Mouse (Mus musculus) small intestine, adult 2 months (tissue): ENCODE results near the gene Cbr1. TPM values are rescaled to one million over a fixed set of nuclear protein-coding genes. Genes with fewer than 3 reads are reported as not detected.

ENCODE experiments used
- H3K27ac ChIP-seq: fragments of 200-500 bp; 2 replicates; pipeline ENCODE4 v1.5.1; 2012; ENCODE audit warnings: low read depth, low read length, control low read depth, inconsistent platforms; ENCODE audit not compliant: insufficient read depth
- H3K27me3 ChIP-seq: fragments of 200-500 bp; 2 replicates; pipeline ENCODE4 v1.6.1; 2012; ENCODE audit warnings: mild to moderate bottlenecking, moderate library complexity, low read length, inconsistent platforms; ENCODE audit not compliant: control insufficient read depth, insufficient read depth
- H3K36me3 ChIP-seq: fragments of 200-500 bp; 2 replicates; pipeline ENCODE4 v1.6.1; 2012; ENCODE audit warnings: mild to moderate bottlenecking, low read length, control low read depth, inconsistent platforms; ENCODE audit not compliant: control insufficient read depth, insufficient read depth
- H3K4me1 ChIP-seq: fragments of 200-500 bp; 2 replicates; pipeline ENCODE4 v1.6.1; 2012; ENCODE audit warnings: low read length, inconsistent platforms, mixed read lengths; ENCODE audit not compliant: control insufficient read depth, insufficient read depth, insufficient read length
- H3K4me3 ChIP-seq: fragments of 200-500 bp; 2 replicates; pipeline ENCODE4 v1.5.1; 2012; ENCODE audit warnings: low read depth, mild to moderate bottlenecking, control low read depth, inconsistent platforms, low read length, moderate library complexity
- CTCF ChIP-seq: fragments of 200-500 bp; IDR thresholded peaks from 2 replicates; pipeline ENCODE4 v1.5.1; 2012; ENCODE audit warnings: low read depth, mild to moderate bottlenecking, control low read depth, inconsistent platforms, low read length, moderate library complexity, mixed read lengths; ENCODE audit not compliant: insufficient replicate concordance, insufficient read length; ENCODE audit errors: extremely low read depth
- POLR2A ChIP-seq: fragments of 200-500 bp; IDR thresholded peaks from 2 replicates; pipeline ENCODE4 v1.6.1; 2012; ENCODE audit warnings: low read depth, mild to moderate bottlenecking, control low read depth, inconsistent platforms, low read length, moderate library complexity
- WGBS: fragments of 180-500 bp; shearing (Covaris S2); methylation state at CpG from one replicate; pipeline ENCODE4 v1.1.7; 2018; 5-methylcytosine and 5-hydroxymethylcytosine counted together
- polyA plus RNA-seq: library from polyadenylated mRNA; depleted of rRNA; stranded (reverse); fragments of >200 nt; gene quantifications from 2 replicates; pipeline ENCODE4 v1.2.3, GENCODE M21; 2012; rRNA removed

The Cbr1 gene
- polyA plus RNA-seq, 1 experiment = 352 TPM

- Histone ChIP-seq H3K4me3 (no peak within 1 kb of the TSS), H3K36me3 (no peaks in the 10 kb centered on the region), H3K27me3 (no peaks in the 10 kb centered on the region), H3K4me1 (no peaks in the 10 kb centered on the region), H3K27ac (no peak within 1 kb of the TSS)
- TF ChIP-seq POLR2A = no peak
- no peak for TF ChIP-seq CTCF
- WGBS = 81% methylated on average over 23 of the region's 23 CpGs
Observed at GRCm38 (mm10) chr16:93627761-93628400, 22.2 kb downstream of the Cbr1 start, which contains the start of gene Gm5678. Gene Gm5678, plus strand, starts transcription at chr16:93628097.

- no peak for TF ChIP-seq POLR2A
- no peak for TF ChIP-seq CTCF
- no peaks in the 10 kb centered on the region for H3K4me1 ChIP-seq
- WGBS = 33% methylated on average over 4 of the region's 4 CpGs
- no peaks in the 10 kb centered on the region for H3K36me3 ChIP-seq
- H3K4me3 ChIP-seq = no peak overlapping the region
- no peaks in the 10 kb centered on the region for H3K27me3 ChIP-seq
- H3K27ac ChIP-seq = no peak overlapping the region
Observed at GRCm38 (mm10) chr16:93644006-93644405, 38.4 kb downstream of the Cbr1 start.

GRCm38 (mm10) chr16:93648441-93649183 is 43.0 kb downstream of the Cbr1 start:
- WGBS = 71% methylated on average over 5 of the region's 5 CpGs
- H3K4me3 ChIP-seq = no peak overlapping the region

More at GRCm38 (mm10) chr16:93648441-93649183, 43.0 kb downstream of the Cbr1 start:
- Histone ChIP-seq H3K27ac (no peak overlapping the region), H3K4me1 (no peaks in the 10 kb centered on the region), H3K27me3 (no peaks in the 10 kb centered on the region), H3K36me3 (no peaks in the 10 kb centered on the region)
- TF ChIP-seq CTCF (no peak), POLR2A (no peak)

Other genes with a start within 250 kb of the Cbr1 start
- 2.4 TPM in 2 replicates for gene Setd4, start 1.8 kb upstream of the Cbr1 start, polyA plus RNA-seq
- gene Gm5678, start 22.2 kb downstream of the Cbr1 start, polyA plus RNA-seq = not detected in 2 replicates
- gene Cbr3, start 77.4 kb downstream of the Cbr1 start, polyA plus RNA-seq = 4.0 and 39.0 TPM in 2 replicates
- 42.9 and 94.1 TPM in 2 replicates for gene Dop1b, start 106.1 kb downstream of the Cbr1 start, polyA plus RNA-seq
- 1.8 and 2.7 TPM in 2 replicates for gene Morc3, start 226.3 kb downstream of the Cbr1 start, polyA plus RNA-seq